Mouse (Mus musculus) C2C12 (cell line): Measurements from ENCODE around the gene Glmn.

Source experiments
- CTCF ChIP-seq: IDR thresholded peaks from one replicate; pipeline ENCODE4 v1.5.1; 2011; ENCODE audit not compliant: control insufficient read depth, insufficient read depth, insufficient read length
- MAX ChIP-seq: IDR thresholded peaks from one replicate; pipeline ENCODE4 v1.6.1; 2011; ENCODE audit warnings: mild to moderate bottlenecking, control low read depth
- USF1 ChIP-seq: IDR thresholded peaks from one replicate; pipeline ENCODE4 v1.6.1; 2011; ENCODE audit warnings: low read depth, mild to moderate bottlenecking, control low read depth, moderate library complexity

DNA sequence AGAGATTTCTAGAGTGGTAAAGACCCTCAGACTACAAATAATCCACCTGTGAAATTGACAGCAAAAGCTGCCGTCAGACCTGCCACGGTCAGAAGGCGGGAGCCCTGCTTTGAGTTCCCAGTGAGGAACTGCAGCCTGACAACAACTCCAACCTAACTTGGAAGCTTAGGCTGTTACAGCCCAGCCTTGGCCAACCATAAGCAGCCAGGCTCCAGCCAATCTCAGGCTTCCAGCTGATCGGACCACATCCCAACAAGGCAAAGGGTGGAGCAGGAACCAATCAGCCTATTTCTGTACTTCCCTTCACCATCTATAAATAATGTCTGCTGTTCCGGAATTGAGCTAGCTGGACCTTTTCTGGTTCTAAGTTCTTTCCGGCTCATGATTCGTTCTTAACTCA lies 75.8 kb downstream of the Glmn start:
- TF ChIP-seq CTCF (no peak), USF1 (no peak), MAX (no peak)
